Mouse (Mus musculus): ENCODE results near the gene Cnn2. TPM values are rescaled to one million over a fixed set of nuclear protein-coding genes. Genes with fewer than 3 reads are reported as not detected.
"Not testable (repeated sequence)": the region's sequence is repeated elsewhere in the genome, so short reads cannot be mapped to it uniquely, and the experiment has no call there.

Gene Cnn2
- polyA plus RNA-seq, 1 experiment from 2014 or later, result 221 TPM

- H3K9me3 ChIP-seq (replicated peaks; ENCODE audit: low read length), result no peaks in the 10 kb centered on the region
- ATAC-seq (replicated peaks; ENCODE audit: low FRiP score, low read depth) (no peak), DNase-seq (ENCODE audit: low spot score) (no peak)
- H3K27me3 ChIP-seq (ENCODE audit: insufficient read depth, low read length), result no peaks in the 10 kb centered on the region
- peak overlapping the region; percentile 31; the same call in 1 of the 2 replicates for H3K27ac ChIP-seq
- H3K4me2 ChIP-seq (ENCODE audit: low read length), result no peak overlapping the region
- no peak for TF ChIP-seq CTCF (IDR thresholded peaks at IDR 0.05; ENCODE audit: low read depth)
- no peak overlapping the region for H3K9ac ChIP-seq (ENCODE audit: low read depth, low read length)
- H3K4me1 ChIP-seq (replicated peaks; ENCODE audit: insufficient read depth, low read length), result no peaks in the 10 kb centered on the region
- 54% methylated on average over 4 of the region's 4 CpGs for WGBS
- no peaks in the 10 kb centered on the region for H3K36me3 ChIP-seq (ENCODE audit: insufficient read depth, low read length)
- H3K4me3 ChIP-seq (replicated peaks; ENCODE audit: low read depth, low read length), result no peak overlapping the region
These were observed 55.7 kb downstream of the Cnn2 start for GRCm38 (mm10) chr10:80044087-80044486.

GRCm38 (mm10) chr10:80045364-80045763 is 57.0 kb downstream of the Cnn2 start:
- not testable (repeated sequence) for H3K9me3 ChIP-seq (replicated peaks; ENCODE audit: low read length); H3K27me3 ChIP-seq (ENCODE audit: insufficient read depth, low read length); DNase-seq (ENCODE audit: low spot score); ATAC-seq (replicated peaks; ENCODE audit: low FRiP score, low read depth); H3K9ac ChIP-seq (ENCODE audit: low read depth, low read length); H3K27ac ChIP-seq; H3K4me2 ChIP-seq (ENCODE audit: low read length); H3K4me3 ChIP-seq (replicated peaks; ENCODE audit: low read depth, low read length); H3K36me3 ChIP-seq (ENCODE audit: insufficient read depth, low read length); H3K4me1 ChIP-seq (replicated peaks; ENCODE audit: insufficient read depth, low read length)
- WGBS, result 82% methylated on average over 2 of the region's 4 CpGs

Other genes with a start within 250 kb of the Cnn2 start
- 37.9 and 38.5 TPM in 2 replicates for gene Polrmt, start 242.0 kb upstream of the Cnn2 start, polyA plus RNA-seq (2015; fragmentation: Nextera tagmentation; extraction: Ambion mirVana)
- 0.11 and 0.36 TPM in 2 replicates for gene Fgf22, start 233.5 kb upstream of the Cnn2 start, polyA plus RNA-seq (2015; fragmentation: Nextera tagmentation; extraction: Ambion mirVana)
- 74.5 and 82.4 TPM in 2 replicates for gene Rnf126, start 221.6 kb upstream of the Cnn2 start, polyA plus RNA-seq (2015; fragmentation: Nextera tagmentation; extraction: Ambion mirVana)
- gene Fstl3, start 211.3 kb upstream of the Cnn2 start, polyA plus RNA-seq (2015; fragmentation: Nextera tagmentation; extraction: Ambion mirVana), result 32.9 and 38.7 TPM in 2 replicates
- 0.04 and 0.06 TPM in 2 replicates for gene Prss57, start 197.6 kb upstream of the Cnn2 start, polyA plus RNA-seq (2015; fragmentation: Nextera tagmentation; extraction: Ambion mirVana)
- gene Palm, start 195.0 kb upstream of the Cnn2 start, polyA plus RNA-seq (2015; fragmentation: Nextera tagmentation; extraction: Ambion mirVana), result 132 and 152 TPM in 2 replicates
- 24.5 and 24.8 TPM in 2 replicates for gene Misp, start 167.6 kb upstream of the Cnn2 start, polyA plus RNA-seq (2015; fragmentation: Nextera tagmentation; extraction: Ambion mirVana)
- gene Ptbp1, start 134.2 kb upstream of the Cnn2 start, polyA plus RNA-seq (2015; fragmentation: Nextera tagmentation; extraction: Ambion mirVana), result 220 and 238 TPM in 2 replicates
- gene Prtn3, start 114.1 kb upstream of the Cnn2 start, polyA plus RNA-seq (2015; fragmentation: Nextera tagmentation; extraction: Ambion mirVana), result 6.5 and 7.9 TPM in 2 replicates
- 37.0 and 41.5 TPM in 2 replicates for gene Plppr3, start 114.0 kb upstream of the Cnn2 start, polyA plus RNA-seq (2015; fragmentation: Nextera tagmentation; extraction: Ambion mirVana)
- 0.14 TPM in 1 of 2 replicates, not detected in the other for gene Elane, start 102.3 kb upstream of the Cnn2 start, polyA plus RNA-seq (2015; fragmentation: Nextera tagmentation; extraction: Ambion mirVana)
- gene Cfd, start 97.7 kb upstream of the Cnn2 start, polyA plus RNA-seq (2015; fragmentation: Nextera tagmentation; extraction: Ambion mirVana), result 0.13 TPM in 1 of 2 replicates, not detected in the other
- 44.9 and 49.0 TPM in 2 replicates for gene Med16, start 79.7 kb upstream of the Cnn2 start, polyA plus RNA-seq (2015; fragmentation: Nextera tagmentation; extraction: Ambion mirVana)
- 4.8 and 21.6 TPM in 2 replicates for gene Gm26602, start 77.7 kb upstream of the Cnn2 start, polyA plus RNA-seq (2015; fragmentation: Nextera tagmentation; extraction: Ambion mirVana)
- 1.6 and 1.8 TPM in 2 replicates for gene Kiss1r, start 71.6 kb upstream of the Cnn2 start, polyA plus RNA-seq (2015; fragmentation: Nextera tagmentation; extraction: Ambion mirVana)
- 120 and 137 TPM in 2 replicates for gene R3hdm4, start 67.4 kb upstream of the Cnn2 start, polyA plus RNA-seq (2015; fragmentation: Nextera tagmentation; extraction: Ambion mirVana)
- gene Arid3a, start 61.5 kb upstream of the Cnn2 start, polyA plus RNA-seq (2015; fragmentation: Nextera tagmentation; extraction: Ambion mirVana), result 4.1 and 4.5 TPM in 2 replicates
- 78.9 and 81.9 TPM in 2 replicates for gene Wdr18, start 28.4 kb upstream of the Cnn2 start, polyA plus RNA-seq (2015; fragmentation: Nextera tagmentation; extraction: Ambion mirVana)
- gene Grin3b, start 17.9 kb upstream of the Cnn2 start, polyA plus RNA-seq (2015; fragmentation: Nextera tagmentation; extraction: Ambion mirVana), result 0.17 and 0.20 TPM in 2 replicates
- gene Tmem259, start 4.3 kb upstream of the Cnn2 start, polyA plus RNA-seq (2015; fragmentation: Nextera tagmentation; extraction: Ambion mirVana), result 23.7 and 26.6 TPM in 2 replicates
- gene Abca7, start 7.9 kb downstream of the Cnn2 start, polyA plus RNA-seq (2015; fragmentation: Nextera tagmentation; extraction: Ambion mirVana), result 2.4 and 2.6 TPM in 2 replicates
- gene Arhgap45, start 28.1 kb downstream of the Cnn2 start, polyA plus RNA-seq (2015; fragmentation: Nextera tagmentation; extraction: Ambion mirVana), result 4.0 and 4.6 TPM in 2 replicates
- gene Polr2e, start 51.2 kb downstream of the Cnn2 start, polyA plus RNA-seq (2015; fragmentation: Nextera tagmentation; extraction: Ambion mirVana), result 208 and 210 TPM in 2 replicates
- 901 and 946 TPM in 2 replicates for gene Gpx4, start 58.6 kb downstream of the Cnn2 start, polyA plus RNA-seq (2015; fragmentation: Nextera tagmentation; extraction: Ambion mirVana)
- 9.6 and 10.5 TPM in 2 replicates for gene Sbno2, start 117.0 kb downstream of the Cnn2 start, polyA plus RNA-seq (2015; fragmentation: Nextera tagmentation; extraction: Ambion mirVana)
- 14.2 and 15.1 TPM in 2 replicates for gene Stk11, start 127.2 kb downstream of the Cnn2 start, polyA plus RNA-seq (2015; fragmentation: Nextera tagmentation; extraction: Ambion mirVana)
- gene Atp5d, start 150.0 kb downstream of the Cnn2 start, polyA plus RNA-seq (2015; fragmentation: Nextera tagmentation; extraction: Ambion mirVana), result 936 and 986 TPM in 2 replicates
- gene Cbarp, start 152.3 kb downstream of the Cnn2 start, polyA plus RNA-seq (2015; fragmentation: Nextera tagmentation; extraction: Ambion mirVana), result 4.7 and 6.4 TPM in 2 replicates
- gene Midn, start 159.7 kb downstream of the Cnn2 start, polyA plus RNA-seq (2015; fragmentation: Nextera tagmentation; extraction: Ambion mirVana), result 13.7 and 18.6 TPM in 2 replicates
- gene Cirbp, start 177.4 kb downstream of the Cnn2 start, polyA plus RNA-seq (2015; fragmentation: Nextera tagmentation; extraction: Ambion mirVana), result 290 and 317 TPM in 2 replicates
- 9.3 and 11.0 TPM in 2 replicates for gene 1600002K03Rik, start 184.4 kb downstream of the Cnn2 start, polyA plus RNA-seq (2015; fragmentation: Nextera tagmentation; extraction: Ambion mirVana)
- 10.2 and 10.5 TPM in 2 replicates for gene Efna2, start 190.9 kb downstream of the Cnn2 start, polyA plus RNA-seq (2015; fragmentation: Nextera tagmentation; extraction: Ambion mirVana)
- 44.2 and 52.7 TPM in 2 replicates for gene Mum1, start 237.8 kb downstream of the Cnn2 start, polyA plus RNA-seq (2015; fragmentation: Nextera tagmentation; extraction: Ambion mirVana)